In the genomic region with DNA sequence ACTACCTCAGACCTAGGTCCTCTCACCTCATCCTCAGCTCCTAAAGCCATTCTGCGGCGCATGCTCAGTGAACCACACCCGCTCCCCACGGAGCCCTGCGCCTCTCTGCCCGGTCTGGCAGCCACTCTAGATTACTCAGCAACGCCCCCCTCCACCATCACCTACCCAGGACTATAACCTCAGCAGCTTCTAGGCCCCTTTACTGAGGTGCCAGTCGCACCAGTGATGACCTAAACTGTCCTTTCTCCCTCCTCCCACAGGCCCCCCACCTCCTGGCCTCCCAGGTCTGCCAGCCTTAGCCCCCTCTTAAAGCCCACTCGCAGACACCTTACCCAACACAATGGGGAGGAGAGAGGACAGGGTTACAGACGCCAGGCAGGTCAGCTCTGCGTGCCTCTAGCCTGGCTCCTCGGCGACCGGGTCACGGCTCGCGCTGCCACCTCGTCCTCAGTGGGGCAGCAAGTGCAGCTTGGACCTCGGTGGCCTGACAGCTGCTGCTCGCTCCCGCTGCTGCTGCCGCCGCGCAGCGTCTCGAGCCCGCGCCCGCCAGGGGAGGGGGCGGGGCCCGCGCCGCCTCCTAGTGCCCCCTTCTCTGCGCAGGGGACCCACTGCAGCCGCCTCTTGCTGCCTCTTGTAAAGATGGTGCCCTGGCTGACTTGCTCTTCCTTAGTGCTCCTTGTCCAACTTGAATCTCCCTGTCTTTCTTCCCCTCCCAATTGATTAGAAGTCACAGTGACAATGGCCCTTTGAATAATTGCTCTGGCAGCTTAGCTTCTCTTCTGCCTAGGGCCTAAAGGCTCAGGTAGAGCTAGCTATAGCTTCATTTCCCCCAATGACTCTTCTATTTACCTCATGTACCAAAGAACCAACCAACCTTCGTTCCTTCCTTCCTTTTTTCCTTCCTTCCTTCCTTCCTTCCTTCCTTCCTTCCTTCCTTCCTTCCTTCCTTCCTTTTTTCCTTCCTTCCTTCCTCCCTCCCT, we compare ENCODE assay signal across 9 mouse cellular contexts. TPM values are rescaled to one million over a fixed set of nuclear protein-coding genes. Genes with fewer than 3 reads are reported as not detected.
A peak's percentile ranks its signal among the peaks of the same experiment; 100 is the strongest.
DNase-seq lines count a peak whose midpoint lies in the region; ATAC-seq lines count a peak whose summit lies in the region.
"Had no signal": no experiment of that assay in that cellular context is flagged by ENCODE, and none has a peak within 500 bp of the region (broad histone marks: within the 10 kb centered on the region; RNA-seq: fewer than 3 reads in every experiment).

TSS of gene Rab9b (minus strand) at position 695 of the 980 bp plus-strand sequence.

- WGBS in embryonic facial prominence, embryonic 10.5 days, result 13% methylated on average over 36 of the region's 36 CpGs
- 22% methylated on average over 29 of the region's 36 CpGs for WGBS in hindbrain, embryonic 11.5 days
- WGBS in midbrain, embryonic 13.5 days, result 19% methylated on average over 32 of the region's 36 CpGs

- peak within 1 kb of the TSS; percentile 51 for H3K4me2 ChIP-seq in hindbrain, embryonic 11.5 days (replicated peaks; ENCODE audit: low read depth, low read length)
- peak within 1 kb of the TSS; percentile 54 for H3K4me2 ChIP-seq in midbrain, embryonic 13.5 days (replicated peaks)

- H3K9me3 ChIP-seq in embryonic facial prominence, embryonic 10.5 days, result no peaks in the 10 kb centered on the region
- H3K9me3 ChIP-seq in hindbrain, embryonic 11.5 days (ENCODE audit: control insufficient read depth, low read length), result no peaks in the 10 kb centered on the region
- H3K9me3 ChIP-seq in midbrain, embryonic 13.5 days, result no peaks in the 10 kb centered on the region

- no peaks in the 10 kb centered on the region for H3K4me1 ChIP-seq in embryonic facial prominence, embryonic 10.5 days
- H3K4me1 ChIP-seq in hindbrain, embryonic 11.5 days (replicated peaks; ENCODE audit: control insufficient read depth, insufficient read depth, low read length), result no peaks in the 10 kb centered on the region
- 0 out of 2 replicates have a peak, but pooled peaks cover 3% of the 10 kb centered on the region for H3K4me1 ChIP-seq in midbrain, embryonic 13.5 days (replicated peaks)

- H3K36me3 ChIP-seq in embryonic facial prominence, embryonic 10.5 days (replicated peaks), result no peaks in the 10 kb centered on the region
- no peaks in the 10 kb centered on the region for H3K36me3 ChIP-seq in hindbrain, embryonic 11.5 days (ENCODE audit: control insufficient read depth, insufficient read depth, low read length)
- H3K36me3 ChIP-seq in midbrain, embryonic 13.5 days, result no peaks in the 10 kb centered on the region

- peak; percentile 91 for ATAC-seq in hindbrain, embryonic 11.5 days (ENCODE audit: low FRiP score)
- peak; percentile 95 for ATAC-seq in midbrain, embryonic 13.5 days

- peak within 1 kb of the TSS; percentile 50 for H3K9ac ChIP-seq in hindbrain, embryonic 11.5 days (ENCODE audit: low read depth, low read length)
- H3K9ac ChIP-seq in midbrain, embryonic 13.5 days (replicated peaks), result peak within 1 kb of the TSS; percentile 74

- peak; percentile 1 for DNase-seq in gastrocnemius, adult 18-20 months (ENCODE audit: low spot score)
- DNase-seq in gastrocnemius, postnatal 36 days, result no peak
- DNase-seq in adrenal gland, adult 2 months, result peak; percentile 19
- DNase-seq in embryonic facial prominence, embryonic 10.5 days (ENCODE audit: low spot score), result peak; percentile 45
- peak; percentile 64 for DNase-seq in hindbrain, embryonic 11.5 days (ENCODE audit: low spot score)
- DNase-seq in left cerebral cortex, adult 9 months (ENCODE audit: low spot score in 2 of 2), result peak; percentile 7 to 48
- peak; percentile 41 for DNase-seq in testis, postnatal 10 days (ENCODE audit: low spot score)

- H3K27me3 ChIP-seq in embryonic facial prominence, embryonic 10.5 days (replicated peaks; ENCODE audit: low read depth, poor library complexity, severe bottlenecking), result peaks cover 36% of the 10 kb centered on the region
- no peaks in the 10 kb centered on the region for H3K27me3 ChIP-seq in hindbrain, embryonic 11.5 days (ENCODE audit: control insufficient read depth, insufficient read depth, low read length)
- H3K27me3 ChIP-seq in midbrain, embryonic 13.5 days, result no peaks in the 10 kb centered on the region; the same call in 1 of the 2 replicates

- peak within 1 kb of the TSS; percentile 64 for H3K4me3 ChIP-seq in embryonic facial prominence, embryonic 10.5 days
- H3K4me3 ChIP-seq in hindbrain, embryonic 11.5 days (ENCODE audit: low read depth, low read length), result peak within 1 kb of the TSS; percentile 45
- H3K4me3 ChIP-seq in midbrain, embryonic 13.5 days (replicated peaks), result peak within 1 kb of the TSS; percentile 59

- no peak within 1 kb of the TSS for H3K27ac ChIP-seq in embryonic facial prominence, embryonic 10.5 days (replicated peaks)
- 0 out of 2 replicates have a peak within 1 kb of the TSS, but pooled peaks have one; percentile 4 for H3K27ac ChIP-seq in hindbrain, embryonic 11.5 days (ENCODE audit: low read depth, low read length)
- H3K27ac ChIP-seq in midbrain, embryonic 13.5 days, result peak within 1 kb of the TSS; percentile 72
- H3K27ac ChIP-seq: macrophage had no signal

- intact Hi-C loops in gastrocnemius, postnatal 36 days (cut with DNase I), result no loop called here

RNA-seq across cellular contexts. Expression of gene Rab9b, which starts in this region (rescaled TPM):
- total RNA-seq in gastrocnemius, adult 18-20 months (2021), result under 1 TPM in 1 of 2 experiments, not detected in 1; 0.05 TPM
- not detected for total RNA-seq in gastrocnemius, postnatal 36 days (2021)
- total RNA-seq in adrenal gland, adult 2 months (2021), result under 1 TPM; 0.12 to 0.66 TPM
- 0.08 and 0.11 TPM in 2 replicates for polyA plus RNA-seq in adrenal gland, adult 2 months (2012; rRNA removed)
- 0.35 and 0.56 TPM in 2 replicates for polyA plus RNA-seq in embryonic facial prominence, embryonic 10.5 days (2016; fragmentation: Nextera tagmentation; extraction: Ambion mirVana)
- 6.9 TPM in 2 replicates for polyA plus RNA-seq in hindbrain, embryonic 11.5 days (2014; fragmentation: Nextera tagmentation; extraction: Ambion mirVana)
- 14.7 and 16.8 TPM in 2 replicates for polyA plus RNA-seq in midbrain, embryonic 13.5 days (2015; fragmentation: Nextera tagmentation; extraction: Ambion mirVana)
- polyA plus RNA-seq: macrophage had no signal

Comparison
In these comparisons a context has a peak if more than half of its experiments do, and no peak if none do; other contexts are left out.
1. Peak in DNase-seq in gastrocnemius, adult 18-20 months; RNA of the gene not detected or under 1 TPM.
2. Peak in DNase-seq in adrenal gland, adult 2 months; RNA of the gene not detected or under 1 TPM.
3. Peak in DNase-seq and H3K4me3 ChIP-seq in embryonic facial prominence, embryonic 10.5 days; RNA of the gene not detected or under 1 TPM.
4. DNase-seq: peak in hindbrain, embryonic 11.5 days (single experiment), left cerebral cortex, adult 9 months (2 of 2) and testis, postnatal 10 days (single experiment); none in gastrocnemius, postnatal 36 days (0 of 2).
5. Peak in every context shown above with its lines, with median percentiles within 50 percentile points of each other: H3K4me3 ChIP-seq.